Mouse (Mus musculus) adrenal gland, postnatal 25 days (tissue): ENCODE data around the gene Nedd1. TPM values are rescaled to one million over a fixed set of nuclear protein-coding genes. Genes with fewer than 3 reads are reported as not detected.

Experiments
- DNase-seq: peaks from one replicate; pipeline ENCODE4 v3.0.0; 2021; ENCODE audit warnings: mixed read lengths
- long read RNA-seq: library from polyadenylated mRNA; stranded (forward); transcript quantifications from one replicate; pipeline ENCODE4 v2.0.0, GENCODE M21; 2021
- total RNA-seq: library from RNA; stranded (reverse); gene quantifications from 2 replicates; pipeline ENCODE4 v1.2.3, GENCODE M21; 2021

Nedd1 gene
- total RNA-seq: 19.2 and 24.4 TPM in 2 replicates
- long read RNA-seq, transcript Nedd1-201 (15 exons, 3,534 nt): major isoform, 25 of 31 reads
- long read RNA-seq, partial matches to known transcripts: 3 of 31 reads
- long read RNA-seq, other reads (novel, unspliced or antisense): 3 of 31 reads

DNA sequence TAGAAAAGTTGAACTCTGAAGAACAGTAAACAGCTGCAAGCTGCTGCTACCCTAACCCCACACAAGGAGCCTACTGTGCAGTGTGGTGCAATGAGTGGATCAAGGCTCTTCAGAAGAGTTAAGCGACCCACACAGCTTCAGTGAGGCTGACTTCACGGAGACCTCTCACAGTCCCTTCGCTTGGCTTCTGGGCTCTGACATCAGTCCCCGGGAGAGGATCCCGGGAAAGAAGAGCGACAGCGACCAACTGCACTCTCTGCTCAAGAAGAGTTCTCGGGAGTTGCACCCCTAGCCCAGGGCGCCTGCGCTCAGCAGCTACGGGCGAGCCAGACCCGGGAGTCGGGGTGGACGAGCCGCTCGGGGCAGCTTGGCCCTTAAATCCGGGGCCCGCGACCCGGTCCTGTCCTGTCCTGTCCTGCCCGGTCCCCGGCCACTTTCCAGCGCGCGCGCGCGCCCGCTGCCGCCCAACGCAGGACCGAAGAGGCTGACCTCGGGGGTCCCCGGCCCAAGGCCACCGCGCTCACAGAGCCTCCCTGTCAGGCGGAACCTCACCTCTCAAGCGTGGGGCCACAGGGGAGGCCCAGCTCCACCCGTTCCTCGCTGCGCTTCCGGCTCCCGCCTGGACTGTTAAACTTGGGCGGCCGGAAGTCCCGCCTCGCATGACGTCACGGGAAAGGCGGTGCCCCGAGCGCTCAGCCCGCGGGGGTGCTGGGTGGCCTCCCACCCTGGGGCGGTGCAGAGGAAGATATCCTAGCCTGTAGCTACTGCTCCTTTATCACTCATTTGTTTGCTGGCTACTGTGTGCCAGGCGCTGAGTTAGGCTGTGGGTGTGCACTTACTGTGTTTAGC is at the start of gene Nedd1:
Gene Nedd1, minus strand, starts transcription at position 650 of the 849 bp plus-strand sequence.
- DNase-seq: peak; percentile 97

DNA sequence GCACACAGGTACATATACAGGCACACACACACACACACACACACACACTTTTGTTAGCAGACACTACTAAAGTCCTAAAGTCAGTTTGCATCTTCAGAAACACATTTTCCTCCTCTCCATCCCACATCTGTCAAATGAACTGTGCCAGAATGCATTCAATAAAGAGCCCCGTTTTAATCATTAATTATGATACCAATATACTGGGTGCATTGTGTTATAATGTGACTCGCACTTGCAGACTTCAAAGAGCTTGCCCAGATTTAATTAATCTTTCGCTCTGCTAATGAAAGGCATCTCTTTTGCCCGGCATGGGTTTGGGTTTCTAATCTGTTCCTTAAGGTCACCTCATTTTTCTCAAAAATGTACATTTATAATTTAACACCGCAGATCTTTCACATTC is 32.1 kb upstream of the Nedd1 start:
- no peak for DNase-seq

DNA sequence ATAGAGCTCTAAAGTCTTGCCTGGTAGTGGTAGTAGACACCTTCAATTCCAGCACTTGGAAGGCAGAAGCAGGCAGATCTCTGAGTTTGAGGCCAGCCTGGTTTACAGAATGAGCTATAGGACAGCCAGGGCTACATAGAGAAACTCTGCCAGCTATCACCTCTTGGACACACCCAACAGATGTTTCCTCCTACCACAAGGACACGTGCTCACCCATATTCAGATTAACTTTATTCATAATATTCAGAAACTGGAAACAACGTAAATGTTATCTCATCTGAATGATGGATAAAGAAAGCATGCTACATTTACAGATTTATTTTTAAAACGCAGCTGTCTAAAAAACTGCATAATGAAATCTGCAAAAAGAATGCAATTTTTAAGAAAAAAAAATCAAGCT is 8.1 kb upstream of the Nedd1 start:
- no peak for DNase-seq

DNA sequence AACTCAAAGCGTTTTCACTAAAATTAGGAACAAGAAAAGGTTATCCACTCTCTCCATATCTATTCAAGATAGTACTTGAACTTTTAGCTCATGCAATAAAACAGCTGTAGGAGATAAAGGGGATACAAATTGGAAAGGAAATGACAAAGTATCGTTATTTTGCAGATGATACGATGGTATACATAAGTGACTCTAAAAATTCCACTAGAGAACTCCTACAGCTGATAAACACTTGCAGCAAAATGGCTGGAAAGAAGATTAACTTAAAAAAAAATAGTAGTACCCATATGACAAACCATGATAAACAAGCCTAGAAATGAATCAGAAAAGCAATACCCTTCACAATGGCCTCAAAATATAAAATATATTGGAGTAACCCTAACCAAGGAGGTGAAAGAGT is 6.5 kb upstream of the Nedd1 start:
- DNase-seq: no peak

DNA sequence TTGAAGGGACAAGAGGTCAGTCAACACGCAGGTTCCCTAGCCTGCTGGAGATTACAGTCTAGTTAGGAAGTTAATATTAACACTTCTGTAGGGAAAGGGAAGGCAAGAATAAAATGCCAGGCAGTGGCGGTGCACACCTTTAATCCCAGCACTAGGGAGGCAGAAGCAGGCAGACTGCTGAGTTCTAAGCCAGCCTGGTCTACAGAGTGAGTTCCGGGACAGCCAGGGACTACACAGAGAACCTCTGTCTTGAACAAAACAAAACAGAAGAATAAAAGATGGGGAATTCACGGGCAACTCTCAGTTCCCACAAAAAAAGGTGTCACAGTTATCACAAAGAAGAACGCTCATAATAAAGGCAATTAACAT is 384 bp upstream of the Nedd1 start:
- no peak for DNase-seq

DNA sequence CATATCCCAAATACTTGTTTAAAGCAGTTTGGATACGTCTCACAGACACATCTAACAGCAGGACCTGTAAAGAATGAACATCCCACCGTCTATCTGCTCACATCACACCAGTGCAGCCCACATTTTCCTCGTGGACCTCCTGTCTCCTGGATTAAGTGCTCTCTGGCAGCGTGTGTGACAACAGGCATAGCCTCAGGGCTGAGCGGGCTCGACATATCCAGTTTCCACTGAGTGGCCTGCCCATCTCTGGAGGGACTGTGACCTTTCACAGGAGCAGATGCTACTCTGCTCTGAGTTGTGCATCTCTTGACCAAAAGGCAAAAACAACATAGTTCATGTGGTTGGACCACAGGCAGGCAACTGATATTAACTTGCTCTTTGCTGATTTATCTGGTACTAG is 23.2 kb downstream of the Nedd1 start:
- DNase-seq: no peak

DNA sequence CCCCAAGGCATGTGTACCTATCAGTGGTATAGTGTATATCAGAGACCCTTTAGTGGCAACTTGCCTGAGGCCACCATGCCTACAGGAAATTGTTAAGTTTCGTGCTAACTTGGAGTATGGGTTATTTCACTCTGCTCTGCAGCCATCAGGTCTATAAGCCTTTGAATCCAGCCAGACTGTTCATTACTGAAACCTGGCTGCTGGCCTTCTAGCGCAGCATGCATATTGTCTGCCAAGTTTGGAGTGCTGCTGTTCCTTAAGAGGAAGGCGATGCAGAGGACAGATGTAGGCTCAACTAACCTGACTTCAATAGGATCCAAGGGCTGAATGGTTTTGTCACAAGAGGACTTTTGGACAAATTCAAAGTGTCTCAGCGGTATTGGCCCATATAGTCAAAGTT is 47.2 kb downstream of the Nedd1 start:
- no peak for DNase-seq

DNA sequence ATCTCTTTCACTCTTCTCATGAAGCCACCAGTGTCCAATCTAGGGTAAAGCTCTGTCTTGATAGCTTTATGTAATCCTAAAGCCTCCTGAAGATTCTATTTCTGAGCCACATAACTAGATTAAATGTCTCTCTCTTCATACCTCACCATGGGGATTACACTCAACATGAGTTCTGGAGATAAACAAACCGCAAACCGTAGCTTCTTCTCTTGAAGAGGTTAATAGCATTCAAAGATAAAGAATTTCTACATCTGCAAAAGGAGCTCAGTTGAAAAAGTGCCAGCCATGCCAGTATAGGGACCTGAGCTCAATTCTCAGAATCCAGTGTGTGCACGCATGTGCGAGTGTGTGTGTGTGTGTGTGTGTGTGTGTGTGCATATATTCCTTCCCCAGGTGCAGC is 50.3 kb downstream of the Nedd1 start:
- no peak for DNase-seq

DNA sequence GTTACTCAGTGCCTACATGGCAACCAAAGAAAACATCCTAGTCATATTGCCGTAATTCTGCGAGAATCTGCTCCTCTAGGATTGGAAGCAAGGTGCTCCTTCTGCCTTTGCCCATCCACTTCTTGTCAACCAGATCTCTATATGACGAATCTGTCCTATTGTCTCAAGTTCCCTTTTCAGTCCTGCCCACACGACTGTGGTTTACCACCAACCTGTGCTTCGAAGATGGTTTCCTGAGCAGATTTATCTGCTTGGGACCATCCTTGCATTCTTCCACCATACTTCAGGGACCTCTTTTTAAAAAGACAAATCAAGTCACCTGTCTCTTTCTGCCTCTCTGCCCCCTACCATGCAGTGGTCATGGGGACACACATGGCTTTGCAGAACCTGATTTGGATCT is 56.9 kb downstream of the Nedd1 start:
- no peak for DNase-seq

DNA sequence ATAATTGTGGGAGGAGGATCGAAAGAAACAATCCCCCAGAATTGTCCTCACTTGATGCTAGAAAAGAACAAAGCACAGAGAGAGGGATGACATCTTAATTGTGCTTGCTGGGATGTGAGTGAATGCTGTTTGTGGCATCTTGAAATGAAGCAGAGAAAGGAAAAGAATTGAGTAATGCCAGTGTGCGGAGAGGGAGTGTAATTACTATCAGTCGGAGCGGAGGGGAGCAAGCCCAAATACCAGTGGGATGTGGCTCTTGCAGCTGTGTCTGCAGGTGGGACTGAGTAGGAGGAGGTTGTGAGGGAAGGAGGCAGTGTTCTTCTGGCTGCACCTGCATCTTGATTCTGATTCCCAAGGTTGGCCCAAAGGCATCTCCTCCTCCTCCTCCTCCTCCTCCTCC is 69.0 kb downstream of the Nedd1 start:
- no peak for DNase-seq

DNA sequence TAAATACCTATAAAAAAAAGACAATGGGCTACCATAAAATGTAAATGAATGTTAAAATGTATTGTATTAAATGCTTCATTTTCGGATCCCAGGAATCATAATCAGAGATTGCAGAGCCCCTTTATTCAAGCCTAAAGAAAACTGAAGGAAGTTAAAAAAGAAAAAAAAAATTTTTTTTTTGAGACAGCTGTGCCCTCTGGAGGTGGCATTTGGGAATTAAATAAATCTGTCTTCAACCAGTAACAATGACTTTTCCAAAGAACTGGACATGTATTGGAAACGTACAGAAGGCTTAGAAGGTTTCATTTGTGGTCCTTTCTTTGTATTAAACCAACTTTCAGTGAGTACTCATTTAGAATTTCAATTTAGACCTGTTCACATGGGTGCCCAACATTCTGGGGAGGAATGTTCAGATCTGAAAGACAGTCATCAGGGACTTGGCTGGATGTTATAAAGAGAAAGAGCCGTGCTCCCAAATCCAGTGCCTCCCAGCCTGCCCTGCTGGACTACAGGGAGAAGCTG is 69.8 kb downstream of the Nedd1 start:
- no peak for DNase-seq

DNA sequence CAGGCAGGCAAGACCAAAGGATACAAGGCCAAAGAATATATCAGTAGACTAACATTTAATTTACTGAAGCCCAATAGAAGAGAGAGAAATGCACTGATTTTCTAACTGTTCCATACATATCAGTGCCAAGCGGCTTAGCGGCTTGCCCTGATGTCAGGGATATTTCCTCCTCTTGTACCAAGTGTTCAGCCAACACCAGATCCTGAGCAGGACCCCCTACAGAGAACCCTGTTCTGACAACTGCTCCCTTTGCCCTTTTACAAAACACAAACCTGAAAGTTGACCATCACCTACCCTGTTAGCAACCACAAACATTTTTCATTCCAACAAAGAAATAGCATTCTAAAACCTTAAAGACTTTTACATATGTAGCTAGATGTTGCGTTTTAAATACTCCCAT is 71.0 kb downstream of the Nedd1 start:
- DNase-seq: no peak

DNA sequence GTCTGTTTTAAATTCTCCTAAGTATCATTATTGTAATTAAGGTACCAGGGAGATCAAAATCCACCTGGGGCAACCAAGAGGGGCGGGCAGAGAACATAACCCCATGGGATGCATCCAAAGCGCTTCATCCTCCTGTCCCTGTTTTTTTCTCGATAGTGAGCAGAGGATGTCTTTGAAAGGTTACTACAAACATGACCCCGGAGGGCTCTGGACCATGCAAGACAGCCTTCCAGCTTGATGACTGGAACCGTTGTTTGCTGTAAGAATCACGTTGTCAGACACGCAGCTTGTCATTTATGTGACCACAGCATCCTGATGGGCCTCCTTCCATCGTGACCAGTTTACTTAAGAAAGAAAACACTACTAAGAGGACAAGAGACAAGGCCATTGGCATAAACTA is 73.1 kb downstream of the Nedd1 start:
- no peak for DNase-seq

DNA sequence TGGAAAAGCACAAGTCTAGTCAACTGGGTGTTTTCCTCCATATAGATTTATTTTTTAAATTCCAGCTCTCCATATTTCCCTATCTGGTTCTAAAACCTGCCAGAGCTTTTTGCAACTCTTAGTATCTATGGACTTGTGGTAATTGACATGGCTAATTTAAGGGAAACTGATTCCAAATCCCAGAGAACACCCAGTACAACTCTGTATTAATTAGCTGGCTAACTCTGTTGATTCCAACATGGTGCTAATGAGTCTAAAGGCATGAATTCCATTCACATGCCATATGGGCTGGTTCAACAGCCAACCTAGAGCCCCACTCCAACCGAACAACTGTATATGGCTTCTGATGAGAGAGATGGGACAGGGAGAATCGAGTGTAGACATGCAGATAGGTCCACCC is 74.5 kb downstream of the Nedd1 start:
- no peak for DNase-seq

DNA sequence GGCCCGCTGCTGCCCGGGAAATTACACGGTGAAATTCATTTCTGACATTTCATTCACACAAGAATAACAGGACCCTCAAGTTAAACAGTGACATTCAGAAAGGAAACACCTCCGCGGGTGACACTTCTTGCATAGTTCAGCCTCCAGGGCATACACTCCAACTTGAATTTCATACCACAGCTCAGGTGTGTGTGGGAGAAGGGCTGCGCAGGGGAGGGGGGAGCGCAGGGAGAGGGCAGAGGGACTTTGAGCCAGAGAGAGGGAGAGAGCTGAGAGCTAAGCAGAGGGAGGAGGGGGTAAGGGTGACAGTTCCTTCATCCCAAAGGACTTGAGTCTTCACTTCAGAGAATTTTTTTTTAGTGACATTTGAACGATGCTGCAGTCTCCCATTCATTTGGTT is 78.2 kb downstream of the Nedd1 start:
- DNase-seq: no peak

DNA sequence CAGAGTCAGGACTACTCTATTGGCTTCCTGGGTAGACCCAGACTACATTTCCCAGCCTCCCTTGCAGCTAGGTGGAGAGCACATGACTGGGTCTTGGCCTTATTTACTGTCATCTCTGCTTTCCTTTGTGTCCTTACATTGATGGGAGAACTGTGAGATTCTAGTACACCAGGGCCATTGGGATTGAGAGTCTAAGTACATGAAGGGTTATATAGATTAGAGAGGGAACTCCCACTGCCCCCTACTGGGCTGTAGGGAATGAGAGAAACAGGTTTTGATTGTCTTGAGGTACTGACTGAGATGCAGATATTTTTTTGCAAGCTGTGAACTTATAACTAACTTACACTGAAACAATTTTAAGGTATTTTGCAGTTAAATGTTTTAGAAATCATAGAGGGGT is 81.2 kb downstream of the Nedd1 start:
- no peak for DNase-seq
